Mouse (Mus musculus) ovary, adult 18-20 months (tissue): ENCODE data around the gene Cks2.
"Not testable (repeated sequence)": the region's sequence is repeated elsewhere in the genome, so short reads cannot be mapped to it uniquely, and the experiment has no call there.

Experiments used
- DNase-seq: peaks from one replicate; pipeline ENCODE4 v3.0.0; 2022; ENCODE audit warnings: low spot score, mixed read lengths

Cks2 gene

DNA sequence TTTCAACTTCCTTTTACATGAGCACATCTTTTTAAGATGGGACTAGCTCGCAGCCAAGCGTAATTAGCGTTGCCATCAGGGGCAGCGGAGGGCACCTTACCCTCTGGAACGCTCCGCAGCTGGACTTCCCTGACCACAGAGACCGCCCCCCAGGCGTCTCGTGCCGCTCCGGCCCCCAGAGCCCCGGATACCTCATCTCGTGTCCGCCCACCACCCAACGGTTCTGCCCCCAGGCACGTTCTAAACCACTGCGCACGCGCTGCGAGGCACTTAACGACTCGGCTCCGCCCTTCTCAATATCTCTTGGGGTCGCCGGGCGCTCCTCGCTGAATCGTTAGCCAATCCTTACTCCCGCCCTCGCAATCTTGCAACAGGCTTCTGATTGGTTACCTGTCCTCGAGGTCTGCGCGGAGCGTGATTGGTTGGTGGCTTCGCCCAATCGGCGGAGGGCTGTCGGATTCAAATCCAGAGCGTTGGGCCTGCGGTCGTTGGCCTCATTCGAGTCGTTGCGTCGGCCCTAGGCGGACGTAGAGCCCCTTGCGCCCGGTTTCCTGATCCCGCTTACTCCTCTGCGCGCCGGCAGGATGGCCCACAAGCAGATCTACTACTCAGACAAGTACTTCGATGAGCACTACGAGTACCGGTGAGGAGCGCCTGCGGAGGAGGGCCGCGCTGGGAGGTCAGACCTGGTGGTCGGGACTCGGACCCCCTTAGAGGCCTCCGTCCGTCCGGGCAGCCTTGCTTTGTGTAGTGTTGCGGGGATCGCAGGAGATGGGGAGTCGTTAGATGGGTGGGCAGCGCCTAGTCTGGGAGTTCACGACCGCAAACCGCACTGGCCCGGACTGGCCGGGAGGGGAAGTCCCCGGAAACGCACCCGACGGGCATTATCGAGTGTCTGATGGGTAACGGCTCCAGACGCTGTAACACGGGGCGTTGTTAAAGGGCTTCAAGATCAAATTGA lies at the start of gene Cks2:
Cks2 (plus strand) TSS at position 404 of the 961 bp plus-strand sequence.
- peak; percentile 98 for DNase-seq

DNA sequence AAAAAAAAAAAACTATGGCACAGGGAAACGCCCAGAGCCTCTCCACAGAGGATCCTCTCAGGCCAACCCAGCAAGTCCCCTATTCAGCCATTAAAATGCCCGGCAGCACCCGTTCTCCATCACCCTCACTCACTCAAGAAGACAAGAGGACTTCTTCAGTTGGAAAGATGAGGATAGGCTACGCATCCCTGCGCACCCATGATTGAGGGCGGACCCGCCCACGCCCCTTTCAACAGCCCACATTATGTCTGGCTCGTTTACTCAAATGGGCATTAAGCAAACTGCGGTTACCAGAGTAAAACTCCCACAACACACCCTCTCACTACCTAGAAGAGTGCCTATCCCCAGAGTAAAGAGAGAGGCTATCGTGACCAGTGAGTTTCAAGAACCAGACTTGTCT lies 49.6 kb upstream of the Cks2 start:
- no peak for DNase-seq

DNA sequence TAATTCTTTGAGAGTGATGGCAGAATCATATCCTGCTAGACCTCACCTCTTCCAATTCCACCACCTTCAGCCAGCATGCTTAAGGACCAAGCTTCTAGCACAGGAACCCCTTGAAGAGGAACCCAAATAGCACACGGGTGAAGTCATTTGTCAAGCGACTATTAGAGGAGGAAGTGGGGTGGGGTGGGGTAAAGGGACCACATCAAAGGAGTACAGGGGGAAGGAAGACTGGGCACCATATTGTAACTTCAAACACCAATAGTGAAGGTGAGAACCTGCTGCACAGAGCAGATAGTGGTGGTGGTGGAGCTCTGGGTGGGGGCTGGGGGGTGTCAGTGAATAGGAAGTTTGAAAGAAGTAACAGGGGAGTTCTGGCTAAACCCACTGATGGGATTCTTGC lies 47.0 kb upstream of the Cks2 start:
- DNase-seq = no peak

DNA sequence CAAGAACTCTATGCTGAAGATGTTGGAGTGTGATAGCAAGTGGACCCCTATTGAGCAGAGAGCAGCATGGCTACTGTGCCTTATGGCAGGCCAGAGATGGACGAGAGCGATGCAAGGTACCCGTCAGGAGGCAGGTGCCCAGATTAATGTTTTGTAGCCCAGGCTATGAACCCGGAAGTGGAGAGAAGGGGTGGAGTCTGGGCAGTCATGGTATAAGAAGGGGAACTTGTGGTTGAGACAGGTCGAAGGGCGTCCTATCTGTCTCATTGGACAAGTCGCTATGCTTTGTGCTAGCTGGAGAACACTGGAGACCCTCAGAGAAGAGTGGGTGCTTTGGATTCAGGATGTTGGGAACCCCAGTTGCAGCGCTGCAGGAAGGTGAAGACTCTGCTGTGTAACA lies 44.9 kb upstream of the Cks2 start:
- DNase-seq = no peak

DNA sequence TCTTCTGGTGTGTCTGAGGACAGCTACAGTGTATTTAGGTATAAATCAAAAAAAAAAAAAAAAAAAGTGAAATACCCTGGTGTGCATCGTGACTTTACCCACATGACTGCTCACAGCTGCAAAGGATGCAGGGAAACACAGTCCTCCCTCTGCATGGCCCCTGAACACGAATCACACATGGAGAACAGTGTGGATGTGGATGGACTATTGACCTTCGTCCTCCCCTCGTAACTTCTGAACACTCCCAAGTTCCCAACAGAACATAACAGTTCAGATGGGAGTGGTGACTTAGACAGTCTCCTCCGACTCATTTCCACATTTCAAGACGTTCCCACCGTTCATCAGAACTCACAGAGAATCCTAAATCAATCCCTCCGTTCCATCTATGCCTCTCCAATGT lies 42.3 kb upstream of the Cks2 start:
- no peak for DNase-seq

DNA sequence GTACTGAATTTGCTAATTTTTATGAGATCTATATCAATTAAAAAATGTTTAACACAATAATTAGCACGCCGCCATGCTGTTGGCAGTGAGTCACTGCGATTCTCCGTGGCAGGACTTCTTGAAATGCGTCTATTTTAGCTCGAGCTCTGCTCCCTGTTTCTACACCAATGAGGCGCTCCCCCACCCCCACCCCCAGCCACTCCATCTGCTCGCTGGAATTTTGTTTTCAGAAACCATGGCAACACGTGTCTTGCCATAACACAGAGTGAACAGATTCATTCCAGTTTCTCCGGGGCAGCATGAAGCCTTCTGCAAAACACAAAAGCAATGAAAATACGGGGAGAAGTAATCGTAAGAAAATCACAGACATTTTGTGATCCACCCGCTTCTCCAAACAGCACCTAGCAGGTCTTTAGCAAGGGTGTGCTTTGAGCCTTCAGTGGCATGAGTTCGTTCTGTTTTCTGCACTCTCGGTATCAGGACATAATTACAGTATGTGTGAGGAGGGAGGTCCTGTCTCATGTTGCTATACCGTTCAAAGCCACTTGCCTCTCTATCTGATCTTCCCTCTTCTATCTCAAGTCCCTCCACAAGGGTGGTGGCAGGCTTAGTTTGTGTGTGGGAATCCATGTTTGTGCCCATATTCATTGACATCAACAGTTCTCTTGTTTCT lies 41.7 kb upstream of the Cks2 start:
- no peak for DNase-seq

DNA sequence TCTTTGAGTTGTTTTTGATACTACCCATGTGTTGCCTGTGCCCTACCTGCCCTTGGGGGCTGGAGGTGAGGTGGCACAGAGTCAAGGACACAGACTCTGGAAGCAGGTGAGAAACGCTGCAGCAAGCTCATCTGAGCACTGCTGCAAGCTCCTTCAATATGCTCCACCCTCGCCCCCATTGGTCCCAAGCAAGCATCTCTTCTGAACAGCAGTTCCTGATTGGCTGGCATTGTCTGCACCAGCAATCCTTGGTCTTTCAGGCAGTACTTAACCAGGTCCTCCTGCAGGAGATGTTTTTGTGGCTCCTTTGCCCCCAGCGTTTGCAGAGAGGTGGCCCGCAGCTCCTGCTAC lies 41.2 kb upstream of the Cks2 start:
- DNase-seq = no peak

DNA sequence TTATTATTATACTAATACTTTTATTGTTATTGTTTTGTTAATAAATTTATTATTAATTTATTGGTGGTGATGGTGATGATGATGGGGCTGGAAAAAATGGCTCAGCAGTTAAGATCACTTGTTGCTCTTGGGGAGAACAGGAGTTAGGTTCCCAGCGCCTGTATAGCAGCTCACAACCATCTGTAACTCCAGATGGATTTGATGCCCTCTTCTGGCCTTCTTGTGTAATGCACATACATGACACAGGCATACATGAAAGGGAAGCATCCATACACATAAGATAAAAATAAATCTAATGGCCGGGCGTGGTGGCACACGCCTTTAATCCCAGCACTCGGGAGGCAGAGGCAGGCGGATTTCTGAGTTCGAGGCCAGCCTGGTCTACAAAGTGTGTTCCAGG lies 35.8 kb upstream of the Cks2 start:
- no peak for DNase-seq

DNA sequence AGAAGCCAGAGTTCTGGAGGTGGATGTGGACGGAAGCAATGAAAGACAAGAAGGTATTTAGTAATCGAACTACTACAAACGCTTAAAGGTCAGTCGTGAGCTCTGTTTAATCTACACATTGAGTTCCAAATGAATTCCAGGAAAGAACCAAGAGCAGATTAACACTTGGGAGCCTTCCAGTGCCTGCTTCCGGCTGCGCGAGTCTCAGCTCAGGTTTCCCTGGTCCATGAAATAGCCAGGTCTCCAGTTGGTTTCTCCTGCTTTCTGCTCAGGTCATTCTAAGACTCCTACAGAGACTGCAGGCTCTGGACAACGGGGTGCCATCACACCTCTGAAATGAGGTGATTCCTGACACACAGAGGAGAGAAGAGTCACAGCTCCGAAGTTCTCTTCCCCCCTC lies 34.0 kb upstream of the Cks2 start:
- no peak for DNase-seq

DNA sequence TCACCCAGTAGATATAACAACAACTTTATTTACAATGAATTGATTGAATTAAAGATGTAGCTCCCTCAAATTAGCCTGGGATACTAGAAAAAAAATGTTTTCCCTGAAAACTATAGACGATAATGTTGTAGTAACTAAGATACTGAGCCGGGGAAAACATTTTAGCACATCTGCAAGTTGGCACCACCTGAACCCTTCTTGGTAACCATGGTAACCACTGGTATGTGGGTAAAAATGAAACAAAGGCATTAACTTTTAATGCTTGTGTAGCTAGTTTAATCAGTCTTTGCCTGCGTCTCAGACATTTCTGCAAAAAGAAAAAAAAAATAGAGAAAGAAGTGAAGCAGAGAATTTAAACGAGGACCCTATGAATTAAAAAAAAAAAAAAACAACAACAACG lies 33.5 kb upstream of the Cks2 start:
- no peak for DNase-seq

DNA sequence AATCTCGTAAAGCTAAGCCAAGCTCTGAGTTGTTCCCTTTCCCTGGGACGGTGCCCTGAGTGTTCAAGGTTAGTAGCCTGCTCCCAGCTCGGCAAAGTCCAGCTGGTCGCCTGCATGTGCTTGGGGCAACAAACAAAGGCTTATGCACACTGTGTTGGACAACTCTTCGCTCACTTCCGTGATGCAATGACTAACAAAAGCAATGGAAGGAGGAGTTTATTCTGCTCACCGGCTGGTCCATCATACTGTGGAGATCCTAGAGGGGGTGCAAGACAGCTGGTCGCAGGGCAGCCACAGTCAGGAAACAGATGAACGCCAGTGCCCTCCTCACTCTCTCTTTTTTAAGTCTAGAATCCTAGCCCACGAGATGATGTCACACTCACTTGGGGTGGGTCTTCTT lies 29.2 kb upstream of the Cks2 start:
- DNase-seq = no peak

DNA sequence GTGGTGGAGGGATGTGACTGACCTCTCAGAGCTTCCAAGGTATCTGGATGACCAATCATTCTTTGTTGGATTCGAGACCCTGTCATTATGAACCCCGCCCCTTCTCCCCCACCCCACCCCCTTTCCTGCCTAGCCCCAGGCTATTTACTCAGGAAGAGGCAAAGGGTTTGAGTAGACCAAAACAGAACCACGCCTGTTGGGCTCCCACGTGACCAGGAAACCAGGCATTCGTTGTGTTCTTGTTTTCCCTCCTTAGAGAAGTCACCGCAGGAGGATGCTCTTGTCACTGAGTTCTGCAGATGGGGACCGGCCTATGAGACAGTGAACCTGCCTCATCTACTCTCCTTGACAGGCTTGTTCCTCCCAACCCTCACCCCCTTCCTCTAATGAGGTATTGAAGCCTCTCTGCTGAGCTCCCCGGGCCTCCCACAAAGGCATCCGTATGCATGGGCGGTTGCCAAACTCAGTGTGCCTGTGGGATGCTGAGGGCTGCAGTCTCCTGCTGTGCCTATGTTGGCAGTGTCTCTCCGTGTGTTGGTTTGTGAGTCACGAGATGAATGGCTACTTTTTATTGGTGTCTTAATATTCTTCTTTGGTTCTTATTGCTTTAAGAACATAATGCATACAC lies 28.5 kb upstream of the Cks2 start:
- DNase-seq = no peak

DNA sequence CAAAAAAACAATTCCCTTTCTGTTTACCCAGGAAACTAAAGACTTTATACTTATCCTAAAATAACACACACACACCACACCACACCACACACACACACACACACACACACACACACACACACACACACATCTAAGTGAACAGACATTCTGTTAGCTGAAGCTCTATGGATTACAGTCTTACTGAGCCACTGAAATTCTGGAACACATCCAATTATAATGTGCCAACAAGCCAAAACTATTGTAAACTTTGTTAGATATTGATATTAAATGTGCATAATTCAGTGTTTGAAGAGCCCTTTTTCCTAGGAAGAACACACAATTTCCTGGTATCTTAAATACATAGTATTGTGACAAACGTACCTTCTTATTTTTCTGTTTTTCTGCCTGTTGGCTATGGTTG lies 27.7 kb upstream of the Cks2 start:
- no peak for DNase-seq

DNA sequence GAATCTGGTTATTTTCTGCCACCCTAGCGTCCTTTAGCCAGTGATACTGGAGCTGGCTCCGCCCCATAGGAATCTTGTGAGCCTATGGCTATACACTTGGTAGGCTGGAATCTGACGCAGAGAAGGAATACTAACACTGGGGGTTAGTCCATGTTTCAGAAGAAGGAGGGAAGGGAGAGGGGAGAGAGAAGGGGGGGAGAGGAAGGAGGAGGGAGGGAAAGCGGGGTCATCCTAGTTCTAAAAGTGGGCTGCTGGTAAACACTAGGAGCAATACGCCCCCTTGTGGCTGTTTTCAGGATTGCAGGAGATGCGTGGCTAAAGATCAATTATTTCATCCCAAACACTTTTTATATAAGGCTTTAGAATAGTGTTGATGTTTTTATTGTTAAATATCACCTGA lies 27.2 kb upstream of the Cks2 start:
- no peak for DNase-seq

DNA sequence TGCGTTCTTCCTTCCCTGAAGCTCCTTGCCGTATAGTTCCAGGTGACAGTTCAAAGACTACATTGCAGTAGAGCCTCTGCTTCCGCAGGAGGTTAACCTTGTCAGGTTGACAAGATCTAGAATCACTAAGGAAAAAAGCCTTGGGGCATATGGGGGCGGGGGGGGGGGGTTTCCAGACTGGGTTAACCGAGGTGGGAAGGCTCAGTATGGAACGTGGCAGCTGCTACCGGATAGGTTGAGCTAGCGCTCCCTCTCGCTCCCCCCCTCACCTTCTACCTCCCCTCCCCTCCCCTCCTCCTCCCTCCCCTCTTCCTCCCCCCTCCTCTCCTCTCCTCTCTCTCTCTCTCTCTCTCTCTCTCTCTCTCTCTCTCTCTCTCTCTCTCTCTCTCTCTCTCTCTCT lies 26.4 kb upstream of the Cks2 start:
- no peak for DNase-seq

DNA sequence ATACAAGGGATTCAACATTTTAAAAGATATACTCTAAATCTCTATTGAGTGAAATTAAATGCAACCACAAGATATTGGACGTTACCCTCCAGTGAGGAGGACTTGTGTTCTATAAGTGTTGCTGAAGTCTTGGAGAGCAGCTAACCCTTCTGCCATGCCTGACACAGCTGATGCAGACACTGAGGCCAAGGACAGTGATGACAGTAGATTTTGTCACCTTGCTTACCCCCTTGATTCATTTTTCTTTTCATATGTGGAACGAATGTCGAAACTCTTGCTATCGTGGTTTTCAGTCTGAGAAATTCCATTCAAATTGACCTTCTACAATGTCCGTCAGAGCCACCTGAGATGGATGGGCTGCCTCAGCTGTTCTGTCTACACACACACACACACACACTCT lies 22.4 kb upstream of the Cks2 start:
- no peak for DNase-seq

DNA sequence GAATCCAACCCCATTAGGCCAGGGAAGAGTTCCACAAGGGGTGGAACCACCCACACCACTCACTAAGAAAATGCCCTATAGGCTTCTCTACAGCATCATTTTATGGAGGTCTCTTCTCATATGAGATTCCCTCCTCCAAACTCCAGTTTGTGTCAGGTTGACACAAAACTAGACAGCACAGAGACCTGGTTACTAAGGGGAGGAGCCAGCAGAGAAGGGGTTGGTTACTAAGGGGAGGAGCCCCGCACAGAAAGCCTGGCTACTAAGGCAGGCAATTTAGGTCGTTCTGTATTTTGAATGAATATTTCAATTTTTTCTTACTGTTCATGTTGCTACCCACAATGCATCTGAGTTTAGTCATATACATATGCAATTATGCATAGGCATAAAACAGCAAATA lies 21.4 kb upstream of the Cks2 start:
- DNase-seq = no peak

DNA sequence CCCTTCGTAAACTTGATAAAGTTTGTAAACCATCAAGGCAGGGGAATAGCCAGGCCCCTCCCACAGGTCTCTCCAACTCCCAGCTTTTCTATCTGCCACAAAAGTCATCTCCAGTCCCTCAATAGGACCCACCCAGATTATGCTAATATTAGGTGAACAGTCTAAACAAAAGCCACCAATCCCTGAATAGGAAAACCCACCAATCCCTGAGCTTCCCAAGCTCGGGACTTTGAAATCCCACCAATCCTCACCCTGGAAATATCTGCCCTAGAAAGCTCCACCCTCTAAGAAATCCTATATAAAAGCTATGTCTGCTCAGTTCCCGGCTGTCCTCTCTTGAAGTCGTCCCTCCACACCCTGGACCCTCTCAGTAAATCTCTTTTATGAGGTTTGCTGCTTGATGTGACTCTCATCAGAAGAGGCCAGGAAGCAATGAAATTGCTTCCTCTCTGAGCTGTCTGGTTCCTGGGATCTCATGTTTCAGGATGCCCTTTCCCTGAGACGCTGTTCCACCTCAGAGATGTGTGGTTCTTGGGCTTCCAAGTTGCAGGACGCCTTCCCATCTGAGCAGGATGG lies 16.7 kb upstream of the Cks2 start:
- DNase-seq = no peak

DNA sequence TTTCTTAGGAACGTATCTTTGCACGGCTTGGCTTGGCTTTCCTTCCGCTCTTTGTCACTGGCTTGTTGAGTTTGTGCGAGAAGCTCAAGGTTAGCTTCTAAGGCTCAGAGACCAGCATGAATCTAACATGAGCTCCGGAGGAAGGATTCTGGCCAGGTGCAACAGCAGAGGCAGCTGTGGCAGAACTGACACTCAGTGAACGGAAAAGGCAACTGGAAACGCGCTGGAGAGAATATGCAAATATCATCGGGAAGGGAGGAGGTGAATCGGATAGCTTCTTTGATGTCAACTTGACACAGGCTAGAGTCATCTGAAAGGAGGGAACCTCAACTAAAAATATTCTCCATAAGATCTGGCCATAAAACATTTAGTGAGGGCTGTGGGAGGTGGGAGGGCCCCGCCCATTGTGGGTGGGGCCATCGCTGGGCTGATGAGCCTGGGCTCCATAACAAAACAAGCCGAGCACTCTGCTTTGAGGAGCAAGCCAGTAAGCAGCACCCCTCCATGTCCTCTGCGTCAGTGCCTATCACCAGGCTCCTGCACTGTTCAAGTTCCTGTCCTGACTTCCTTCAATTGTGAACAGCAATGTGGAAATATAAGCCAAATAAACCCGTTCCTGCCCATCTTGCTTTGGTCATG lies 13.6 kb upstream of the Cks2 start:
- no peak for DNase-seq

DNA sequence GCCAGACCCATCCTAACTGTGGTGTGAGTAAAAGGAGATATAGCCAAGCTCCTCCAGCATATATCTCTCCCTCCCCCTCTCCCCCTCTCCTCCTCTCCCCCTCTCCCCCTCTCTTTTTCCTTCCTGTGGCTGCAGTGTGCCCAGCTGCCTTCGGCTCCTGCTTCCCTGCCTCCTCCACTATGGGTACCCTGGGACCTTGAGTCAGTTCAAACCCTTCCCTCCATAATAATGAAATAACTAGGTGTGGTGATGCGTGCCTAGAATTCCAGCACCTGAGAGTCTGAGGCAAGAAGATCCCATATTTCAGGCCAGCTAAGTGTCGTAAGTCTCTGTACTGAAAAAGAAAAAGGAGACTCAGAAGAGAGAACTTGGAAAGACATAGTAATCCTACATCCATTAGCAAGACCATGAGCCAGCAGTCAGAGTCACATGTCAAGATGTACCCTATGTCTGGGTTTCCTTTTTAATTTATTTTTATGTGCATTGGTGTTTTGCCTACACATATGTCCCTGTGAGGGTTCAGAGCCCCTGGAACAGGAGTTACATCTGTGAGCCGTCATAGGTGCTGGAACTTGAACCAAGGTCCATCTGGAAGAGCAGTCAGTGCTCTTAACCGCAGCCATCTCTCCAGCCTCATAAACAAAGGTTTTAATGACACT lies 12.3 kb upstream of the Cks2 start:
- DNase-seq = no peak

DNA sequence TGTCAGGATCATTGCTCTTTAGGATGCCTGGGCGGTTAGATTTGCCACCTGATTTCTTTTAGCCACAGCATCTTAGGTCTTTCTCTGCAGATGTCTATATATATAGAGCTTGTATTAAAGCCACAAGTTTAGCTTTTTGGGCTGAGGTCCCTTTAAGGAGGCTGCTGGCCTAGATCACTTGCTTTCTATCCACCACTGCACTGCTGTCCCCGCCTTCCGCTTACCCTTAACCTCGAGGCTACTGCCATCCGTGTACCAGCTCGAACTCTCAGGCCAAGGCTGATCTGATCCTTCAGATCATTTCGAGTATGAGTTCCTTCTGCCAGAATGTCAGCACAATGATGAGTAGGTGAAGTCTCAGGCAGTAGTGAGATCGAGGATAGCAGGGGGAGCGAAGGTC lies 9.6 kb upstream of the Cks2 start:
- DNase-seq = not testable (repeated sequence)

DNA sequence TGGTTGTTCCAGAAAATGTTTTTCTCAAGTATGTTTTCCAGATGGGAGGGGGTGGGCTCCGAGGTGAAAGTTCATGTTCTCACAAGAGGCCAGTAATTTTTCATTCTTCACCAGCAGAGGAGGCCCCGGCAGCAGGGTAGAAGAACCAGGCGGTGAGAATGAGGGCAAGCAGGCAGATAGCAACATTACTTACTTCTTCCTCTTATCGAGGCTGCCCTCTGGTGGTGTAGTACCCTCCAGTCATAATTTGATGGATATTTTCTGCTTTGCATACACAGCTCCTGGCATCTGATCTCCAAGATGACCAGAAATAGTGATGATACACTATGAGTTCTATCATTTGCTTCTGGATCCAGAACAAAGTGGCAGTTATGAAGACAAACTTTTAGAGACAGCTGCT lies 6.1 kb upstream of the Cks2 start:
- DNase-seq = no peak
